Mouse (Mus musculus): ENCODE measurements around the gene Pkd1l2. TPM values are rescaled to one million over a fixed set of nuclear protein-coding genes. Genes with fewer than 3 reads are reported as not detected.
A peak's percentile ranks its signal among the peaks of the same experiment; 100 is the strongest.

Gene Pkd1l2
- polyA plus RNA-seq, 1 experiment from 2014 or later = not detected

DNA sequence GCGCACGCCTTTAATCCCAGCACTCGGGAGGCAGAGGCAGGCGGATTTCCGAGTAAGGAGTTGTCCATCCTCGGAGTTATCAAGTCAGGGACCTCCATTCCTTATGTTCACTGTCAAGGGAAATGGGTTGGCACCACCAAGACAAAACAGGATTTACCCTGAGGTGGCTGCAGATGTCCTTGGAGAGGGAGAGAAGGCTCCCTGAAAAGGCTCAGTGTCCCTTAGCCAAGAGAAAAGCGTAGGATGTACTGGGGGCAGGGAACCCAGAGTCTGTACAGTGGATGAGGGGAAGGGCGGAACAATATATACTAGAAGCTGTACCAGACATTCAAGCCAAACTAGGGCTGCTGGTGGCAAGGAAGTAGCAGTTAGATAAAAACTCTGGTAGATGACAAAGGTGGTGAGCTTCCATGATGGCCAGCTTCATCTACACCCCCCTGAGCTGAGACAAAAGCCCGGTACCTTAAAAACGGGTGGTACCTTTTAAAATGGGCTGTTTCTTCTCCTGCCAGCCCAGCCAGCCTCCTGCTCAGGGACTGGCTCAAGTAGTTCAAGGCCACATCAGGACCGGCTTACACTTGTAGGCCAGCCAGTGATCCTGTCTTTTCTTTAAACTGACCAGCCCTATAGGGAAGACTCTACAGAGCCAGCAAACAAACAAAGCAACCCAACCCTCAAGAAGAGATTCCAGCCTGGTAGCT is 88.1 kb downstream of the Pkd1l2 start:
- in situ Hi-C loops (cut with MboI; ENCODE audit: low pct_unique_long_range_greater_than_20kb) = no loop called here
- no peak for TF ChIP-seq CTCF (IDR thresholded peaks at IDR 0.05)
- ChIA-PET CTCF (no interaction called here), POLR2A (interaction anchor here (1.6 kb wide), 1 partner anchor 24 kb away, joined by 5 read pairs; no protein-coding TSS in a partner anchor)
- ATAC-seq (no peak), DNase-seq (ENCODE audit: low read depth, low spot score) (no peak)
- no peaks in the 10 kb centered on the region for H3K27me3 ChIP-seq

GRCm38 (mm10) chr8:116993095-116993867 is 89.0 kb downstream of the Pkd1l2 start, which contains the start of gene Gcsh:
Gene Gcsh (minus strand): TSS chr8:116993537.
- in situ Hi-C loops (cut with MboI; ENCODE audit: low pct_unique_long_range_greater_than_20kb) = no loop called here
- peak; percentile 77 for DNase-seq (ENCODE audit: low read depth, low spot score)
- ChIA-PET CTCF (interaction anchor here (1.9 to 2.4 kb wide), 2 partner anchors 13 to 114 kb away, joined by 5 to 14 read pairs; no protein-coding TSS in a partner anchor), POLR2A (interaction anchor here (0.5 to 1.6 kb wide), 3 partner anchors 24 to 1172 kb away, joined by 3 to 5 read pairs (median 3); no protein-coding TSS in a partner anchor)
- H3K27me3 ChIP-seq = no peaks in the 10 kb centered on the region
- ATAC-seq = peak; percentile 99
- no peak for TF ChIP-seq CTCF (IDR thresholded peaks at IDR 0.05)

DNA sequence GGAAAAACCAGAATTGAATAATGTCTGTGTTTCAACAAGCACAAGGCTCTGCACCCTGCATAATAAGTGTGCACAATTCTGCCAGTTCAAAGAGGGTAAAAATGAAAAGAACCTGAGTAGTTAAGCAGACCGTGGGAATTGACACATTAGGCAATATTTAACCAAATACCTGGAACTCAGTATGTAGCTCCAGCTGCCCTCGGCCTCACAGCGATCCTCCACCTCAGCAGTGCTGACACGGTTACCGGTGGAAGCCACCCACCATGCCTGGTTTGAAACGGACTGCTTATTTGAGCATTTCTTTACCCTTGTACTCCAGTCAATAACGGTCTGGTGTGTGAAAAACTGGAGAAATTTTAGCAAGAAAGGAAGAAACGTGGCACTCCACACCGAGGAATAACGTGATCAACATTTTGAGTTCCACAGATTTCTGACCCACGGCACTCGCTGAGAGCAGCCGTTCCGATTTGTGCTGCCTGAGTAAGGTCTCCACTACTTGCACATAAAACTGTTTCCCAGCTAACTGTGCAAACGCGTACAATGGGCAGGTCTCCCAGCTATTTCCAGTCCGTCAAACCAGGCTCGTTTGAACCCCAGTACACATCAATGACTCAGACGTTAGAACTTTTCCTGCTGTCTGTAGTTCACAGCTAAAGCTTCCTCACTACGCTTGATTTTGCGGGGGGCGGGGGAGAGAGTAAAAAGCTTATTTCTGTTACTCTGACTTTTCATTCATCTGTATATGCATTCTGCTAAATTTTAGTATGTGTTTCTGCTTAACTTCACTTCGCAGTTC is 89.9 kb downstream of the Pkd1l2 start:
- ATAC-seq = no peak
- CTCF ChIA-PET = interaction anchor here (1.3 to 2.4 kb wide), 3 partner anchors 9 to 115 kb away, joined by 3 to 14 read pairs (median 5); no protein-coding TSS in a partner anchor
- in situ Hi-C loops (cut with MboI; ENCODE audit: low pct_unique_long_range_greater_than_20kb) = no loop called here
- no peaks in the 10 kb centered on the region for H3K27me3 ChIP-seq
- TF ChIP-seq CTCF (IDR thresholded peaks at IDR 0.05) = no peak
- no peak for DNase-seq (ENCODE audit: low read depth, low spot score)
- POLR2A ChIA-PET = interaction anchor here (1.6 kb wide), 1 partner anchor 25 kb away, joined by 5 read pairs; no protein-coding TSS in a partner anchor

DNA sequence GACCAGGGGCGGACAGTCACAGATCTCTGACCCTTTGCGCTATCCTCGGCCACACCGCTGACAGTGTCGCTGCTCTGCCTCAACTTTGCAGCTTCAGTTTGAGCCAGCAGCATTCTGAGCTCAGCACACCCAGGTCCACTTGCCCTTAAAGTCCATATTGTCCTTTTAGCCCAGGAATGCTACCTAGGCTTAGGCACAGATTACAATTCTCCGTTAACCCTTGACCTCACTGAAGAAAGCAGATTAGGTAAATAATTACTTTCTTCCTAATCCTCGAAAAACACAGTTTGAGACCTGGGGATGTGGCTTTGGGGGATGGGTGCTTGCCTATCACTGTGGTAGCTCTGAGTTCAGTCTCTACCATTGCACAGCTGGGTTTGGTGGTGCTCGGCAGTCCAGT is 91.0 kb downstream of the Pkd1l2 start:
- no peaks in the 10 kb centered on the region for H3K27me3 ChIP-seq
- ChIA-PET CTCF (interaction anchor here (2.4 kb wide), 1 partner anchor 11 kb away, joined by 14 read pairs; no protein-coding TSS in a partner anchor), POLR2A (interaction anchor here (0.6 kb wide), 1 partner anchor 481 kb away, joined by 3 read pairs; no protein-coding TSS in a partner anchor)
- DNase-seq (ENCODE audit: low read depth, low spot score) = no peak
- ATAC-seq = no peak
- in situ Hi-C loops (cut with MboI; ENCODE audit: low pct_unique_long_range_greater_than_20kb) = no loop called here
- no peak for TF ChIP-seq CTCF (IDR thresholded peaks at IDR 0.05)

GRCm38 (mm10) chr8:116989842-116990241 is 92.4 kb downstream of the Pkd1l2 start:
- POLR2A ChIA-PET = no interaction called here

DNA sequence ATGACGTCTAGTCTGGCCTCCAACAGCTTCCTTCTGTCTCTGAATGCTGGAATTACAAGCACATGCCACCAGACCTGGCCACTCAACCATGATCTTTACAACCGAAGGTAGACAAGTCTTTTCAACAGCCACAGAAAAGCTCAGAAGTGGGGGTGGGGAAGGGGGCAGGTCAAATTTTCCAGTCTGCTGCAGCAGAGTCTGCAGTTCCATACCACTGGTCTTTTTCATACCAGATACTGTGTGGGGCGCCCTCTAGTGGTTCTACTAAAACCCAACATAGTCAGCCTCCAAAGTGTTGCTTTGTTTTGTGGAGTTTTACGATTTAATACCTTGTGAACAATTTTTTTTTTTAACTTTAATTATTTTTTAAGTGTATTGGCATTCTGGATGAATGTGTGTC is 102.1 kb downstream of the Pkd1l2 start:
- CTCF ChIA-PET = interaction anchor here (0.6 to 1.9 kb wide), 5 partner anchors 12 to 58 kb away, joined by 3 to 14 read pairs (median 4); partner anchors contain the start of gene Gcsh
- DNase-seq (ENCODE audit: low read depth, low spot score) (no peak), ATAC-seq (peak; percentile 44)
- in situ Hi-C loops (cut with MboI; ENCODE audit: low pct_unique_long_range_greater_than_20kb) = no loop called here
- TF ChIP-seq CTCF (IDR thresholded peaks at IDR 0.05) = no peak
- H3K27me3 ChIP-seq = no peaks in the 10 kb centered on the region
- POLR2A ChIA-PET = no interaction called here

More at GRCm38 (mm10) chr8:116989842-116990241, 92.4 kb downstream of the Pkd1l2 start:
- CTCF ChIA-PET = no interaction called here
- no peak for DNase-seq (ENCODE audit: low read depth, low spot score)
- H3K27me3 ChIP-seq = no peaks in the 10 kb centered on the region
- ATAC-seq = no peak
- in situ Hi-C loops (cut with MboI; ENCODE audit: low pct_unique_long_range_greater_than_20kb) = no loop called here
- TF ChIP-seq CTCF (IDR thresholded peaks at IDR 0.05) = no peak

GRCm38 (mm10) chr8:116978631-116979256 is 103.5 kb downstream of the Pkd1l2 start, which contains the start of gene 1700030J22Rik:
Gene 1700030J22Rik (minus strand): TSS chr8:116978959.
- TF ChIP-seq CTCF (IDR thresholded peaks at IDR 0.05) = no peak
- H3K27me3 ChIP-seq = no peaks in the 10 kb centered on the region
- in situ Hi-C loops (cut with MboI; ENCODE audit: low pct_unique_long_range_greater_than_20kb) = loop anchor here (5.0 kb wide), 1 partner anchor 36 kb away; the partner anchor contains the start of gene Atmin
- ChIA-PET POLR2A (no interaction called here), CTCF (interaction anchor here (0.7 to 1.4 kb wide), 5 partner anchors 21 to 88 kb away, joined by 3 to 5 read pairs (median 3); partner anchors contain the start of gene Atmin)
- DNase-seq (ENCODE audit: low read depth, low spot score) (peak; percentile 90), ATAC-seq (peak; percentile 91)

- no peaks in the 10 kb centered on the region for H3K27me3 ChIP-seq
- ChIA-PET POLR2A (no interaction called here), CTCF (interaction anchor here (1.0 to 1.4 kb wide), 4 partner anchors 21 to 35 kb away, joined by 3 to 5 read pairs (median 4); partner anchors contain the start of gene Atmin)
- in situ Hi-C loops (cut with MboI; ENCODE audit: low pct_unique_long_range_greater_than_20kb) = loop anchor here (5.0 kb wide), 1 partner anchor 36 kb away; the partner anchor contains the start of gene Atmin
- peak; percentile 15 for ATAC-seq
- TF ChIP-seq CTCF (IDR thresholded peaks at IDR 0.05) = no peak
- DNase-seq (ENCODE audit: low read depth, low spot score) = no peak
Measured at GRCm38 (mm10) chr8:116978052-116978451, 104.2 kb downstream of the Pkd1l2 start.

- ChIA-PET POLR2A (no interaction called here), CTCF (no interaction called here)
- ATAC-seq (no peak), DNase-seq (ENCODE audit: low read depth, low spot score) (no peak)
- TF ChIP-seq CTCF (IDR thresholded peaks at IDR 0.05) = no peak
- in situ Hi-C loops (cut with MboI; ENCODE audit: low pct_unique_long_range_greater_than_20kb) = loop anchor here (5.0 kb wide), 1 partner anchor 33 kb away; the partner anchor contains the start of gene Atmin
- no peaks in the 10 kb centered on the region for H3K27me3 ChIP-seq
Measured at GRCm38 (mm10) chr8:116975606-116976005, 106.6 kb downstream of the Pkd1l2 start.
